In genomic region chr14:16359704-16360103, GRCm38 (mm10) we compare ENCODE assay signal across 24 mouse cellular contexts.
"Had no signal": no experiment of that assay in that cellular context is flagged by ENCODE, and none has a peak within 500 bp of the region (broad histone marks: within the 10 kb centered on the region; RNA-seq: fewer than 3 reads in every experiment).

No protein-coding gene starts in this region.

- ATAC-seq: forebrain, postnatal 0 days; hindbrain, postnatal 0 days; intestine, embryonic 16.5 days had no signal

- H3K4me3 ChIP-seq: heart, embryonic 10.5 days; heart, embryonic 12.5 days; hindbrain, embryonic 13.5 days; hindbrain, embryonic 15.5 days; kidney, embryonic 15.5 days; layer of hippocampus, adult 2 months; limb, embryonic 13.5 days; limb, embryonic 15.5 days had no signal

- H3K9ac ChIP-seq: forebrain, postnatal 0 days; heart, embryonic 12.5 days; hindbrain, embryonic 13.5 days; hindbrain, embryonic 15.5 days; kidney, embryonic 15.5 days; limb, embryonic 13.5 days; limb, embryonic 15.5 days had no signal

- H3K27me3 ChIP-seq: heart, embryonic 12.5 days; hindbrain, embryonic 13.5 days; hindbrain, embryonic 15.5 days; kidney, embryonic 15.5 days; limb, embryonic 13.5 days; limb, embryonic 15.5 days had no signal

- DNase-seq: forebrain, postnatal 0 days; gastrocnemius, postnatal 14 days; gastrocnemius, postnatal 36 days; heart, adult 18-20 months; heart, postnatal 10 days; heart, postnatal 36 days; kidney, adult 11 months; kidney, adult 2 months; kidney, adult 9 months; kidney, postnatal 14 days; kidney, postnatal 36 days; layer of hippocampus, postnatal 36 days; left cerebral cortex, postnatal 4 days had no signal

- H3K36me3 ChIP-seq: heart, embryonic 10.5 days; heart, embryonic 12.5 days; hindbrain, embryonic 13.5 days; hindbrain, embryonic 15.5 days; kidney, embryonic 15.5 days; limb, embryonic 13.5 days; limb, embryonic 15.5 days had no signal

- H3K9me3 ChIP-seq: heart, embryonic 10.5 days; heart, embryonic 12.5 days; hindbrain, embryonic 13.5 days; hindbrain, embryonic 15.5 days; kidney, embryonic 15.5 days; limb, embryonic 13.5 days; limb, embryonic 15.5 days had no signal

- H3K27ac ChIP-seq: heart, embryonic 10.5 days; hindbrain, embryonic 13.5 days; hindbrain, embryonic 15.5 days; hindbrain, postnatal 0 days; kidney, embryonic 15.5 days; kidney, postnatal 0 days; layer of hippocampus, adult 2 months; limb, embryonic 13.5 days; limb, embryonic 15.5 days had no signal

- H3K4me2 ChIP-seq: heart, embryonic 12.5 days; hindbrain, embryonic 13.5 days; hindbrain, embryonic 15.5 days; kidney, embryonic 15.5 days; limb, embryonic 13.5 days; limb, embryonic 15.5 days had no signal
